Mouse (Mus musculus) induced T-regulatory cell, adult 2 months (primary cell): ENCODE measurements around the gene Cwc15.

ENCODE experiments used
- DNase-seq: peaks from one replicate; pipeline ENCODE4 v3.0.0-alpha.2; 2012; ENCODE audit warnings: low read depth

Gene Cwc15

DNA sequence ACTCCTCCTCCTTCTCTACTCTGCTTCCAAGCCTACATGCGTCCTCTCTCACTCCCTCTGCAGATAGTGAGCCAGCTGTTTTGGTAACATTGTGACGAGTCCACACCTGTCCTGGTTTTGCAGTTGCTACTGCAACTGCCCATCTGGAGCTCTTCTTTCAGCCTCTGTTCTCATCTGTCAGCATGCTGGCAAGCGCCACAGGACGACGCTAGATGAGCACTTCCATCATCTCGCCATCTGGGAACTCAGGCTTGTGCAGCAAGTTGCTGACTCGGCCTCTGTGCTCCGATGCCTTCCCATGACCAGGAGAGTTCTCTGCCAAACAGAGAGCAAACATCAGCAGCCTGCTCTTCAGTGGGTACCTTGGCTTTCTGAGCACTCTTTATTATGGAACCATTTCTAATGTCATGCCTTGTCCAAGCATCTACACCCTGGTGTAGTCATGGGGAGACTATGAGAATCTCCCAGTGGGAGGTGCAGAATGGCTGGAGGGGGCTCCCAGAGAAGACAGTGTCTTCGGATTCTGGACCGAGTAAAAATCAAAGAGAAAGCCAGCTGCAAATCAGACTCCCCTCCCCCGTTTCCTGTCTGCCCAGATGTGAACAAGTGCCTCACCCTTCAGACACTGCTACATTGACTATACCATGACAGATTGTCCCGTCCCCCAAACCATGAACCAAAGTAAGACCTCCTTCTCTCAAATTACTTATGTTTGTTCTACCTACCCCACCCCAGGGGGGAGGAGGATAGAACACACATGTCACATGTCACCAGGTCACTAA, 47.4 kb downstream of the Cwc15 start:
- DNase-seq: peak; percentile 36

DNA sequence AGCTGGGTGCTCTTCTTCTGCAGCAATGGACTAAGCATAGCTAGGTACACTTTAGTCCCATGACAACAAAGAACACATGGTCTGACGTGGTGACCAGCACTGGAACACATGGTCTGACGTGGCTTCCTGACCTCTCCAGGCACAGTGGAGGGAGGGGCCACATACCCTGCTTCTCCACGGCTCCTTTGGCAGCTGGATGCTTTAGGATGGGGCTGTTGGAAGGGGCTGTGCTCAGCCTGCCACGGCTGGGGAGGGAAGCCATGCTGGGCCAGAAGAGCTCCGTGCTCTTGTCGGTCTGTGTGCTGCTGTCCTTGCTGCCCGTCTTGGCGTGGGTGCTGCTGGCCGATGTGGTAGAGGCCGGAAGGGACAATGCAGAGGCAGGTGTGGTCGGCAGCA, 47.9 kb downstream of the Cwc15 start:
- DNase-seq: no peak

DNA sequence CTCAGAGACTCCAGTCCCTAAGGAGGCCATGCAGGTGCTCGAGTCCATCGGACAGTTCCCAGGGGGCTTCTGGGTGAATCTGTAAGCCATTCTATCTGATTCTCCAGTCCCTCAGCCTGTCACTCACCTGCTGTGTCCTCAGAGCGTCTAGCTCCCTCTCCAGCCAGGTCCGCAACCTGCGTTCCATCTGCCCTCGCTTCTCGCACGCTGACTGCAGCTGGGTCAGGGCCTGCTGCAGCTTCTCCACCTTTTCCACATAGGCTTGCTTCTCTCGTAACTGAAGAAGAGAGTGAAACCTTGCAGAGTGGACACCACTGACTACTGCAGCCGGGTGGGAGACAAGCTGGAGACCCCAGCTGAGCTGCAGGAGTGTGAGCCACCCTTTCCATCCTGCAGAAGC, 57.9 kb downstream of the Cwc15 start:
- DNase-seq: no peak

DNA sequence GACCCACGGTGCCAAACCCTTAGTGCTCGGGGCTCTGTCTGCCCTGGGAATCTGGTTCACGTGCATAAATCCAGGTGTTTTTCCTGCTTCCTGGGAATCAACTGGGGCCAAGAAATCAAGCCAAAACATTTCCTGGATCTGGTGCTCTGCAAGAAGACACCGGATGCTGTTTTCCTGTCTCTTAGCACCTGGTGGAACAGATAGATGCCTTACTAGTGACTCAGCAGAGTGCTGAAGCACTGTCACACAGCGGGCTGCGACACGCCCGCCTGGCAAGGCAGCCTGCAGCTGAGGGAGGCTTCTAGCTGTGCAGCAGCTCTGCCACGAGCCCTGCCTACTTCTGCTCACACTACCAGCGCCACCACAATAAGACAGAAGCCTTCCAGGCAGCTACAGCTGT, 59.0 kb downstream of the Cwc15 start:
- DNase-seq: no peak

DNA sequence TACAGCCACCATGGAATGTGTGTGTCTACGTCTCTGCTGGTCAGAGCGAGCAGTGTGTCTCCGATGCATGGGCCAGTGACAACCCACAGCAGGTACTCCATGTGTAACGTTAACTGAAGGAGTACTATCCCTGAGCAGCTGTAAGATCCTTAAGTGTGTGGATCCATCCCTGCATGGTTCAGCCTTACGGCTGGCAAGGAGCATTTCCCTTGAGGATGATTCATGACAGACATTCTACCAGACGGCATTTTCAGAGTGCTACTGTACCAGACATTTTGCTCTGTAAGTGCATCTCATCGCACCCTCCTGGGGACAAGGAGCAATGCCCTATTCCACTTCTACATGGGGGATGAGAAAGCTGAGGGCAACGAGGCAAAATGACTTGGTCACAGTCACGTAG, 59.6 kb downstream of the Cwc15 start:
- no peak for DNase-seq
